ENCODE assay signal across 20 mouse cellular contexts in the genomic region with DNA sequence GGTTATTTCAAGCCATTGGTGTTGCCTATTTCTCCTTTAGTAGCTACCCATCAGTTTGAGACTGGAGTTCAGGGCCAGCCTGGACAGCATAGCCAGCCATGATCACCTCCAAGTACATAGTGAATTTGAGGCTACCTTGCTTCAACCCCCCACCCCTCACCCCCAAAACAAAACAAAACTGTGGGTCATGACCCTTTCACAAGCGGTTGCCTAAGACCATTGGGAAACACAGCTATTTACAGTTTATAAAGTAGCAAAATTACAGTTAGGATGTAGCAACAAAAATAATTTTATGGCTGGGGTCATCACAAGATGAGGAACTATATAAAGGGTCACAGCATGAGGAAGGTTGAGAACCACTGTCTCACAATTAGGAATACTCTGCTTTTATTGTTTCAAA.
"Had no signal": no experiment of that assay in that cellular context is flagged by ENCODE, and none has a peak within 500 bp of the region (broad histone marks: within the 10 kb centered on the region; RNA-seq: fewer than 3 reads in every experiment).

No protein-coding gene starts in this region.

- H3K27ac ChIP-seq: liver, embryonic 15.5 days; midbrain, embryonic 10.5 days; midbrain, embryonic 12.5 days; neural tube, embryonic 13.5 days; neural tube, embryonic 15.5 days had no signal

- ATAC-seq: midbrain, embryonic 16.5 days had no signal

- H3K4me3 ChIP-seq: liver, embryonic 15.5 days; midbrain, embryonic 10.5 days; midbrain, embryonic 12.5 days; myocyte; neural tube, embryonic 13.5 days; neural tube, embryonic 15.5 days had no signal

- DNase-seq: lung, adult 18-20 months; lung, embryonic 14.5 days; lung, postnatal 10 days; lung, postnatal 4 days; midbrain, embryonic 14.5 days; retina, postnatal 1 day; right cerebral cortex, adult 18-20 months; right cerebral cortex, postnatal 25 days; right cerebral cortex, postnatal 4 days; spleen, adult 18-20 months; thymus, adult 18-20 months; thymus, postnatal 14 days; thymus, postnatal 36 days had no signal
